8 mouse cellular contexts compared by ENCODE assay signal in the genomic region with DNA sequence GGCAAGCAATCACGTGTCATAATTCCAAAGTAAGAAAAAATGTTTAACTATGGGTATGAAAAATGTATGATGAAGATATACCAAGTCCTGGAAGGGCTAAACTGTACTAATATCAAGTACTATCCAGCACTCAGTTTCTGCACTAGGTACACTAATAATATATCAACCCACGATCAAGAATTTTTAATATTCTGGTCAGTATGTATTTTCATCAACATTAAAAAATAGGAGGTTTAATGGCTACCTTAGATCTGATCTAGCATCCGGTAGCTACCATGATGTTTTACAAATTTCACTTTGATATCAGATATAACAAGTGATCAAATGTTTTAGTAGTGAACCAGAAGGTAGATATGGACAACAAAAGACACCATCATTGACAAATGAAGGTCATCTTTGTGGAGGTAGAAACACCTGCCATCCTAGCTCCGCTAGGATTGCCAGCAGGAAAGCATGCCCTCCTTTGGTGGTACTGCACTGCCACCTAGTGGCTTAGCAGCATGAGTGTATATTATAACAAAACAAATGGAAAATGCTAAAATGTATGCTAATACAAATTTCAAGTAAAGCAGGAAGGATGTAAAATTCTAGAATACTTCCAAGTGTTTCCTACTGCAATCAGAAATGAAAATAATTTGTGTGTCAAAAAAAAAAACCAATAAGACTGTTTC. TPM values are rescaled to one million over a fixed set of nuclear protein-coding genes. Genes with fewer than 3 reads are reported as not detected.
A peak's percentile ranks its signal among the peaks of the same experiment; 100 is the strongest.
DNase-seq lines count a peak whose midpoint lies in the region; ATAC-seq and TF ChIP-seq lines count a peak whose summit lies in the region.

No protein-coding gene starts in this region.

- no peak overlapping the region for H3K27ac ChIP-seq in heart, embryonic 12.5 days (ENCODE audit: poor library complexity, severe bottlenecking)
- H3K27ac ChIP-seq in cerebellum, adult 2 months (ENCODE audit: insufficient read depth, low read length), result no peak overlapping the region

- WGBS in heart, embryonic 12.5 days, result 34% methylated on average over 4 of the region's 4 CpGs
- WGBS in cerebellum, adult 2 months, result 51% methylated on average over 4 of the region's 4 CpGs

- no peak for ATAC-seq in heart, embryonic 12.5 days (ENCODE audit: insufficient number of reproducible peaks, low FRiP score)
- ATAC-seq in megakaryocyte-erythroid progenitor cell, adult 5-6 weeks (replicated peaks; ENCODE audit: low FRiP score, low TSS enrichment, poor library complexity, severe bottlenecking), result peak; percentile 88

- H3K4me2 ChIP-seq in heart, embryonic 12.5 days, result no peak overlapping the region

- H3K27me3 ChIP-seq in heart, embryonic 12.5 days (replicated peaks), result no peaks in the 10 kb centered on the region
- no peaks in the 10 kb centered on the region for H3K27me3 ChIP-seq in cerebellum, adult 2 months (ENCODE audit: control insufficient read depth, insufficient read depth, low read length)

- no peak for TF ChIP-seq POLR2A in cerebellum, adult 2 months (IDR thresholded peaks at IDR 0.05; ENCODE audit: borderline replicate concordance, insufficient read depth, low read length)

- DNase-seq in heart, adult 8-10 months (ENCODE audit: low spot score), result peak; percentile 13
- DNase-seq in MEL-GATA-1-ER (ENCODE audit: extremely low read depth, low read depth), result peak; percentile 26
- peak; percentile 46 to 49 for DNase-seq in cerebellum, adult 2 months
- peak; percentile 74 for DNase-seq in forelimb bud, embryonic 11.5 days (ENCODE audit: low read depth, low spot score)
- DNase-seq in layer of hippocampus, adult 18-20 months (ENCODE audit: low spot score in 2 of 2), result peak; percentile 44 to 54
- DNase-seq in spleen, postnatal 10 days (ENCODE audit: low spot score in 2 of 2), result peak; percentile 11 to 67

- H3K4me3 ChIP-seq in heart, embryonic 12.5 days, result no peak overlapping the region
- no peak overlapping the region for H3K4me3 ChIP-seq in cerebellum, adult 2 months (replicated peaks; ENCODE audit: insufficient read depth, low read depth, low read length)

- H3K4me1 ChIP-seq in heart, embryonic 12.5 days (replicated peaks), result peaks cover 1% of the 10 kb centered on the region; the same call in 1 of the 2 replicates
- no peaks in the 10 kb centered on the region for H3K4me1 ChIP-seq in cerebellum, adult 2 months (ENCODE audit: control insufficient read depth, insufficient read depth, low read length)

- TF ChIP-seq CTCF in cerebellum, adult 2 months (IDR thresholded peaks at IDR 0.05; ENCODE audit: borderline replicate concordance, insufficient read depth, low read depth, low read length), result peak; percentile 82

- H3K9ac ChIP-seq in heart, embryonic 12.5 days, result no peak overlapping the region

- H3K9me3 ChIP-seq in heart, embryonic 12.5 days (replicated peaks), result no peaks in the 10 kb centered on the region

- H3K36me3 ChIP-seq in heart, embryonic 12.5 days, result no peaks in the 10 kb centered on the region

RNA-seq across cellular contexts. Expression of gene Gm527, which starts 20.5 kb away (rescaled TPM):
- 1 to 10 TPM; 1.8 to 3.3 (median 2.9) TPM for total RNA-seq in heart, adult 8-10 months (2022)
- 2.2 and 2.6 TPM in 2 replicates for polyA plus RNA-seq in heart, embryonic 12.5 days (2016; fragmentation: Nextera tagmentation; extraction: Ambion mirVana)
- 8.0 and 9.0 TPM in 2 replicates for polyA plus RNA-seq in cerebellum, adult 2 months (2012; rRNA removed)
- 10 to 100 TPM; 13.8 to 15.1 TPM for total RNA-seq in layer of hippocampus, adult 18-20 months (2021)
- total RNA-seq in megakaryocyte-erythroid progenitor cell, adult 5-6 weeks (2014; fragmentation: Nextera tagmentation), result 2.7 and 5.4 TPM in 2 replicates
- 9.4 and 10.7 TPM in 2 replicates for total RNA-seq in megakaryocyte-erythroid progenitor cell, adult 5-6 weeks (2017)

Comparison
In these comparisons a context has a peak if more than half of its experiments do, and no peak if none do; other contexts are left out.
1. DNase-seq: peak in every context shown above with its lines; median percentile 74 in forelimb bud, embryonic 11.5 days; 49 in layer of hippocampus, adult 18-20 months; 48 in cerebellum, adult 2 months; 39 in spleen, postnatal 10 days; 26 in MEL-GATA-1-ER; 13 in heart, adult 8-10 months.